Mouse (Mus musculus): ENCODE measurements around the gene Mkln1. TPM values are rescaled to one million over a fixed set of nuclear protein-coding genes. Genes with fewer than 3 reads are reported as not detected.

Gene Mkln1
- polyA plus RNA-seq, 1 experiment: 67.4 TPM

- Histone ChIP-seq H3K4me2 (ENCODE audit: low read depth) (no peak overlapping the region), H3ac (ENCODE audit: control insufficient read depth, insufficient read length) (no peak overlapping the region), H3K27me3 (ENCODE audit: control insufficient read depth, insufficient read depth, insufficient read length) (no peaks in the 10 kb centered on the region), H3K79me2 (ENCODE audit: control insufficient read depth, insufficient read depth) (no peaks in the 10 kb centered on the region), H3K4me3 (no peak overlapping the region), H3K36me3 (ENCODE audit: control insufficient read depth, insufficient read depth) (no peaks in the 10 kb centered on the region)
- TF ChIP-seq MYOG (IDR thresholded peaks at IDR 0.05; ENCODE audit: control insufficient read depth in 1 of 3, insufficient read depth in 1 of 3, insufficient read length in 2 of 3, low read depth in 2 of 3) (no peak), SRF (IDR thresholded peaks at IDR 0.05; ENCODE audit: control insufficient read depth, insufficient read length, low read depth) (no peak), POLR2A (IDR thresholded peaks at IDR 0.05; ENCODE audit: insufficient read length, low read depth) (no peak), MYOD1 (IDR thresholded peaks at IDR 0.05; ENCODE audit: control insufficient read depth in 1 of 3, insufficient read length in 2 of 3, low read depth in 2 of 3) (no peak), MAX (IDR thresholded peaks at IDR 0.05; ENCODE audit: low read depth) (no peak), POLR2AphosphoS2 (IDR thresholded peaks at IDR 0.05; ENCODE audit: insufficient read length, low read depth) (no peak), E2F4 (IDR thresholded peaks at IDR 0.05; ENCODE audit: insufficient read depth) (no peak), TCF3 (IDR thresholded peaks at IDR 0.05; ENCODE audit: insufficient read length, low read depth) (no peak), REST (IDR thresholded peaks at IDR 0.05; ENCODE audit: insufficient read depth, insufficient read length) (no peak), USF1 (IDR thresholded peaks at IDR 0.05; ENCODE audit: low read depth) (no peak)
These were observed 122.1 kb downstream of the Mkln1 start for GRCm38 (mm10) chr6:31520486-31521215.

DNA sequence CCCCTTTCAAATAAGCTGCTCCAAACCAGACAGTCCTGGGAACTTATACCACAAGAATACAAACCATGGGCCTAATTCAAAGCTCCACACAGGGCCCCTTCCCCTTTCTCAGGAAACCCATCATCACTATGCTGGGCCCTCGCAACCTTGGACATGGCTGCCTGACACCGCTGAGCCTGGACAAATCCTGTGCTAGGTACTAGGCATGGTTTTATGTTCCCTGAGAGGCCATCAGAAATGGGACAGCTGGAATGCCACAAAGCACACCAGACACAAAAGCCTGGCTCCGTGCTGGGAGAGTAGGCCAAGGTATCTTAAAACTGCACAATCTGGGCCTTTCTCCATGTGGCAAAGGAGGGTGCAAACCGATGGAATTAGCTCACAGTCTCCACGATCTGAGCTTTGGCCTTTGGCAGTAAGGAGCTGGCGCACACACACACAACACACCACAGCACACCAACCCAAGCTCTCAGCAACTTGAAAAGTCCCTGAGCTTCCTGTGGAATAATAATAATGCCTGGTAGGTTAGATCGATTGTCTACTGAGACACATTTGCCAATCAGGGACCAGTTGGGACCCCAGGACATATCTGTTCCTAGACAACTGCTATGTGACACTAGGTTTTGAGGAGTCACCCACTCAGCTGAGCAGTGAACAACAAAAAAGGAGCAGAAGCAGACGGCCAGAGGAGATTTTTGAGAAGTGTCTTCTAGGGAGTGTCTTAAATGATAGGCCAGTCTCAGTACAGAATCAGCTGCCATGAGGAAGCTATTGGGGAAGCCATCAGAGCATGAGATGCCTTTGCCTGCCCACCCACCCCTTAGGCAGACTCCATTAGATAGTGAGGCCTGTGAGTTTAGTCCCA, 123.2 kb downstream of the Mkln1 start:
- H3ac ChIP-seq (ENCODE audit: control insufficient read depth, insufficient read length): no peak overlapping the region
- H3K27me3 ChIP-seq (ENCODE audit: control insufficient read depth, insufficient read depth, insufficient read length): no peaks in the 10 kb centered on the region
- no peak for TF ChIP-seq REST (IDR thresholded peaks at IDR 0.05; ENCODE audit: insufficient read depth, insufficient read length)
- no peak for TF ChIP-seq TCF12 (IDR thresholded peaks at IDR 0.05; ENCODE audit: insufficient read depth, poor library complexity, severe bottlenecking)
- no peak for TF ChIP-seq CEBPB (IDR thresholded peaks at IDR 0.05; ENCODE audit: insufficient read depth, poor library complexity, severe bottlenecking)
- TF ChIP-seq MAX (IDR thresholded peaks at IDR 0.05; ENCODE audit: low read depth): no peak
- TF ChIP-seq POLR2AphosphoS2 (IDR thresholded peaks at IDR 0.05; ENCODE audit: insufficient read length, low read depth): no peak
- no peak for TF ChIP-seq SRF (IDR thresholded peaks at IDR 0.05; ENCODE audit: control insufficient read depth, insufficient read length, low read depth)
- H3K79me2 ChIP-seq (ENCODE audit: control insufficient read depth, insufficient read depth): no peaks in the 10 kb centered on the region
- no peak overlapping the region for H3K4me2 ChIP-seq (ENCODE audit: low read depth)
- no peaks in the 10 kb centered on the region for H3K36me3 ChIP-seq (ENCODE audit: control insufficient read depth, insufficient read depth)
- no peak overlapping the region for H3K4me3 ChIP-seq

DNA sequence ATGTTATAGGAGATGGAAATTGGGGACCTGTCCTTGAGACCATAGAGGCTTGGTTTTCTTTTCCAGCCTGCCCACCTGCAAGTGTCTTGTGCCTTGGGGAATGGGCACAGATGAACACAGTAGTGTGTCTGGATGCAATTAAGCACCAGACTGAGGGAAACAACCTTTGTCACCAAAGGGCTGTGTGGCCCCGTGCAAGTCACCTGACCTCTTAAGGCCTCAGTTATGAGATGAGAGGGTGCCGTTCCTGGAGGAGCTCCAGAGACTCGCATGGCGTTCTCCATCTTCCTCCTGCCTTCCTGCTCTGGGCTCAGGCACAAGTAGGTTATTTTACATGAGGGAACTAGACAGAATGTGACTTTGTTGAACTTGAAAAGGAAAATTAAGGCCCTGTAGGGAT, 123.9 kb downstream of the Mkln1 start:
- Histone ChIP-seq H3K4me2 (ENCODE audit: low read depth) (no peak overlapping the region), H3ac (ENCODE audit: control insufficient read depth, insufficient read length) (no peak overlapping the region), H3K4me3 (no peak overlapping the region), H3K79me2 (ENCODE audit: control insufficient read depth, insufficient read depth) (no peaks in the 10 kb centered on the region), H3K36me3 (ENCODE audit: control insufficient read depth, insufficient read depth) (no peaks in the 10 kb centered on the region), H3K27me3 (ENCODE audit: control insufficient read depth, insufficient read depth, insufficient read length) (no peaks in the 10 kb centered on the region)
- TF ChIP-seq MAX (IDR thresholded peaks at IDR 0.05; ENCODE audit: low read depth) (no peak), MYOG (IDR thresholded peaks at IDR 0.05; ENCODE audit: control insufficient read depth in 1 of 3, insufficient read depth in 1 of 3, insufficient read length in 2 of 3, low read depth in 2 of 3) (no peak), E2F4 (IDR thresholded peaks at IDR 0.05; ENCODE audit: insufficient read depth) (no peak), USF1 (IDR thresholded peaks at IDR 0.05; ENCODE audit: low read depth) (no peak), SRF (IDR thresholded peaks at IDR 0.05; ENCODE audit: control insufficient read depth, insufficient read length, low read depth) (no peak), TCF3 (IDR thresholded peaks at IDR 0.05; ENCODE audit: insufficient read length, low read depth) (no peak), MYOD1 (IDR thresholded peaks at IDR 0.05; ENCODE audit: control insufficient read depth in 1 of 3, insufficient read length in 2 of 3, low read depth in 2 of 3) (no peak), POLR2A (IDR thresholded peaks at IDR 0.05; ENCODE audit: insufficient read length, low read depth) (no peak), TCF12 (IDR thresholded peaks at IDR 0.05; ENCODE audit: insufficient read depth, poor library complexity, severe bottlenecking) (no peak), CEBPB (IDR thresholded peaks at IDR 0.05; ENCODE audit: insufficient read depth, poor library complexity, severe bottlenecking) (no peak), REST (IDR thresholded peaks at IDR 0.05; ENCODE audit: insufficient read depth, insufficient read length) (no peak)

DNA sequence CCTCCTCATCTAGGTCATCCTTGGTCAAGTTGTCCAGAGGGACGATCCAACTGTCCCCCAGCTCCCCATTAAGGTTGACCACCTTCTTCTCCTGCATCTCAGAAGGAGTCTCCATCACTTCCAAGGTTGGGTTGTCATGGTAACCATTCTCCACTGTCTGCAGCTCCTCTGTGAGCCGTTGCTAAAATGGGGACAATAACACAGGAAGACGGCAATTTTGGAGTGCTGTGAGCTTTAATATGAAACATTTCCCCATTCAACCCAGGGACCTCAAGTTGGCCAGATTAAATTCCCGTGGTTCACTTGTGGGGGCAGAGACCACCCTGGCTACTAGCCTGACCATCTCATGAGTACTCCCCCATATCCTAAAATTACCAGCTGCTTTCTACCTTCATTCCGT, 124.5 kb downstream of the Mkln1 start:
- no peak overlapping the region for H3K4me2 ChIP-seq (ENCODE audit: low read depth)

More for the DNA sequence above, 124.5 kb downstream of the Mkln1 start:
- Histone ChIP-seq H3ac (ENCODE audit: control insufficient read depth, insufficient read length) (no peak overlapping the region), H3K4me3 (no peak overlapping the region), H3K36me3 (ENCODE audit: control insufficient read depth, insufficient read depth) (no peaks in the 10 kb centered on the region), H3K79me2 (ENCODE audit: control insufficient read depth, insufficient read depth) (no peaks in the 10 kb centered on the region), H3K27me3 (ENCODE audit: control insufficient read depth, insufficient read depth, insufficient read length) (no peaks in the 10 kb centered on the region)
- TF ChIP-seq TCF12 (IDR thresholded peaks at IDR 0.05; ENCODE audit: insufficient read depth, poor library complexity, severe bottlenecking) (no peak), POLR2A (IDR thresholded peaks at IDR 0.05; ENCODE audit: insufficient read length, low read depth) (no peak), POLR2AphosphoS2 (IDR thresholded peaks at IDR 0.05; ENCODE audit: insufficient read length, low read depth) (no peak), CEBPB (IDR thresholded peaks at IDR 0.05; ENCODE audit: insufficient read depth, poor library complexity, severe bottlenecking) (no peak), SRF (IDR thresholded peaks at IDR 0.05; ENCODE audit: control insufficient read depth, insufficient read length, low read depth) (no peak), USF1 (IDR thresholded peaks at IDR 0.05; ENCODE audit: low read depth) (no peak), REST (IDR thresholded peaks at IDR 0.05; ENCODE audit: insufficient read depth, insufficient read length) (no peak)
